Mouse (Mus musculus) C2C12 (cell line): ENCODE results near the gene Selenoi.

ENCODE experiments used
- CTCF ChIP-seq: IDR thresholded peaks from one replicate; pipeline ENCODE4 v1.5.1; 2011; ENCODE audit not compliant: control insufficient read depth, insufficient read depth, insufficient read length
- FOSL1 ChIP-seq: IDR thresholded peaks from one replicate; pipeline ENCODE4 v1.8.0; 2011; ENCODE audit warnings: mild to moderate bottlenecking, low read length; ENCODE audit not compliant: poor library complexity, insufficient read depth, severe bottlenecking
- MAX ChIP-seq: IDR thresholded peaks from one replicate; pipeline ENCODE4 v1.6.1; 2011; ENCODE audit warnings: mild to moderate bottlenecking, control low read depth
- MYOD1 ChIP-seq: IDR thresholded peaks from one replicate; pipeline ENCODE4 v1.6.1; 2011; ENCODE audit warnings: low read depth; ENCODE audit not compliant: control insufficient read depth, insufficient read length
- MYOG ChIP-seq: IDR thresholded peaks from one replicate; pipeline ENCODE4 v1.6.1; 2011; ENCODE audit not compliant: control insufficient read depth, insufficient read length; ENCODE audit errors: extremely low read depth
- USF1 ChIP-seq: IDR thresholded peaks from one replicate; pipeline ENCODE4 v1.6.1; 2011; ENCODE audit warnings: low read depth, mild to moderate bottlenecking, control low read depth, moderate library complexity

GRCm38 (mm10) chr5:30195340-30195739, 37.0 kb upstream of the Selenoi start:
- TF ChIP-seq CTCF = no peak
- no peak for TF ChIP-seq USF1
- TF ChIP-seq MYOG = no peak
- TF ChIP-seq MYOD1 = no peak
- no peak for TF ChIP-seq FOSL1
- no peak for TF ChIP-seq MAX
